Mouse (Mus musculus): ENCODE data around the gene Sac3d1.
"Not testable (repeated sequence)": the region's sequence is repeated elsewhere in the genome, so short reads cannot be mapped to it uniquely, and the experiment has no call there.

Gene Sac3d1

DNA sequence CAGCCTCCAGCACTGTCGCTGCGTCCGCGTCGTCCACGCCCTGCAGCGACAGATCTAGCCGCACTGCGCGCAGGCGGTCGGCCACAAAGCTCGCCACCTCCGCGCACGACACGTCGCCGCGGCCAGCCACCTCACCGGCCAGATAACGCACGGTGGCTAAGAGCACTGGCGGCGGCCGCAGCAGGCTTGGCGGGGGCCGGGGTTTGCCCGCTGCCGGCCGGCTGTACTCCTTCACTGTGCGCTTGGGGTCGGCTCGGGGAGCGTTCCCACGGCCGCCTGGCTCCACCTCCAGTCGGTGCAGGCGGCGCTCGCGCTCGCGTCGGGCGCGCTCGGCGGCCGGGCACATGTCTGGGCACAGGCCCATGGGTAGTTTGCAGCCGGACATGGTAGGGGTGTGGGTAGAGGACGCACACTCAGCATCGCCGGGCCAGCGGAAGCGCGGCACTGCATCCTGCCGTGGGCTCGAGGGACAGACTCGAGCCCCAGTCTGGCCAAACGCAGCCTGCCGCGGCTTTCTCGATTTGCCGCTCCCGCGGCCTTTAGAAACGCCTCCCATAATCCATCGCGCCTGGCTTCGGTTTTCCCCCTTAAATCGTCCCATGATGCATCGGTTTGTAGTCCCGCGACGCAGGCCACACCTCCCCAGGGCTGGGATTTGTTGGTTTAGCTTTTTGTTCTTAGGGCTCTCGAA is at the start of gene Sac3d1:
Gene Sac3d1 (minus strand): TSS at position 665 of the 691 bp plus-strand sequence.
- DNase-seq (ENCODE audit: low spot score) = peak; percentile 98

DNA sequence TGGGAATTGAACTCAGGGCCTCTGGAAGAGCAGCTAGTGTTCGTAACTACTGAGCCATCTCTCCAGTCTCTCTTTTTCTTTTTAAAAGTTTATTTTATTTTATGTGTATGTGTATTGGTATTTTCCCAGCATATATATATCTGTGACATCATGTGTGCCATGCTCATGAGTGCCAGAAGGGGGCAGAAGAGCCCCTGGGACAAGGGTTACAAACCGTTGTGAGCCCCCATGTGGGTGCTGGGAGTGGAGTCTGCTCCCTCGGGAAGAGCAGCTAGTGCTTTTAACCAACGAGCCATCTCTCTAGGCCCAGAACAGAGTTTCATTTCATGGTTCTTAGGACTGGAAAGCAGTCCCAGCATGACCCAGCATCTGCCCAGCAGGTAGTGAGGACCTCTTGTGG is 48.3 kb upstream of the Sac3d1 start:
- no peak for DNase-seq (ENCODE audit: low spot score)

DNA sequence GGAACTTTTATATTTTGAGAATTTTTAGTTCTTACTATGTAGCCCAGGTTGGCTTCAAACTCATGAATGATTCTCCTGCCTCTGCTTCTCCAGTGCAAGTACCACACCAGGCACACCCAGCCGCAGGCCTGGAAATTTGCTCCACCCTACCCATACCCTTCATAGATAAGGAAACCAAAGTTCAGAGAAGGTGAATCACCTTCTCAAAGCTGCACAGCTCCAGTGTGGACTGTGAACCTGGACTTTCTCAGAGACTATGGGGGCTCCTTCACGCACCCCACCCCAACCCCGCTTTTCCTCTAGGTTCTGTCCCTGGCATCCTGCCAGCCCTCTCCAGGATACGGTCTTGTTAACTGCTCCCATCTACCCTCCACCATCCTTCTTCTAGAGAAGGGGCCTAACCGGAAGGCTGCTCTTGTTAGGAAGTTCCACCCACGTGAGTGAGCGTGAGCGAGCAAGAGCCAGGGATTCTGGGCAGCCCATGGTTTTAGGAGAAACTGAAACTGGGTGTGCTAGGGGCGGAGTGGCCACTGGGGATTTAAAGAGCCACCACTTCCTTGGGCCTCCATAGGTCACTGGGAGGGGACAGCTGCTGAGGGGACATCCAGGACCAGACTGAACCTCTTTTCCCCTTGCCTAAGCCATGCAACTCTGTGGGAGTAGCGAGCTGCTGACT is 45.6 kb upstream of the Sac3d1 start:
- no peak for DNase-seq (ENCODE audit: low spot score)

DNA sequence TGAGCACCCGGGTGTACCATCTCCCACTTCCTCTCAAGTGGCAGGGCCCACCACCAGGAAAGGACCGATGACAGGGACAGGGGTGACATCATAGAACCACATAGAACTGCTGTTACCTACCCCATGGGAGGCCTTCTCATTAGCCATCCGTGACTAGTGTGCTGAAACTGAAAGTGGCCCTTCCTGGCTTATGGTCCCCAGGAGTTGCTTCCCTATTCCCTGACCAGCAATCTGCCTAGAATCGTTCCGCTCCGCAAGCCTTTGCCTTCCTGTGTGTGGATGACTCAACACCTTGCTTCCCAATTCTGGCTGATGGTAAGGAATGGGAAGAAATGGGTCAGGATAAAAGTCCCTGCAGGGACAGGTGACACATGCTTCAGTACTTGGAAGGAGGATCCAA is 38.8 kb upstream of the Sac3d1 start:
- no peak for DNase-seq (ENCODE audit: low spot score)

DNA sequence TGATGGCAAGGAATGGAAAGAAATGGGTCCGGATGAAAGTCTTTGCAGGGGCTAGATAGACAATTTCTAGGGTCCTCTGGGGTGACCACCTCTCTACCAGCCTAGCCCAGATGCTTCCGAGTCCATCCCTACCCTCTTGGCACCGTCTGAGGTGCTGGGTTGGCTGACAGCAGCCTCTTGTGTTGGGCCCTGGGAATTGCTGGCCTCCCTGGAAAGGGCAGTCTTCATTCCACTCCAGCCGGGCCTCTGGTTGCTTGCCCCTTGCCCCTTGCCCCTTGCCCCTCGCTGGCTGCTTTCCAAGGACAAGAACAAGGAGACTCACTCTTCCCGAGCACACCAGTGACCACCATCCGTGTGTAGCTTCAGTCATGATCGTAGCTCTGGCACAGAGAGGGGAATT is 37.9 kb upstream of the Sac3d1 start:
- no peak for DNase-seq (ENCODE audit: low spot score)

DNA sequence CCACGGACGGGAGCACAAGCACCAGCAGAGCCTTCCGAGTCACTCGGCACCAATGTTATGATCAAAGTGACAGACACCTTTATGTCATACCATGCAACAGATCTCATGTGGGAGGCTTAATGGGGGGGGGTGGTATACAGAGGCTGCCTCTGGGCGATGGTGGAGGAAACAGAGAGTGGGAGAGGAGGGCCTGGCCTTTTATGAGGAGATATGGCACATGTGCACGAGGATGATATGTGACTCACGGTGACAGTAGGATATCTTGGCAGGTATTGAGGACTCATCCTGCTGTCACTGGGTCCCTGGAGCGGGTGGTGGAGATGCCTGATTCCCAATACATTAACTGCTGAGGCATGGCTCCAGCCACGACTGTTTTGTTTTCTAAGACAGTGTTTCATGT is 36.7 kb upstream of the Sac3d1 start:
- no peak for DNase-seq (ENCODE audit: low spot score)

DNA sequence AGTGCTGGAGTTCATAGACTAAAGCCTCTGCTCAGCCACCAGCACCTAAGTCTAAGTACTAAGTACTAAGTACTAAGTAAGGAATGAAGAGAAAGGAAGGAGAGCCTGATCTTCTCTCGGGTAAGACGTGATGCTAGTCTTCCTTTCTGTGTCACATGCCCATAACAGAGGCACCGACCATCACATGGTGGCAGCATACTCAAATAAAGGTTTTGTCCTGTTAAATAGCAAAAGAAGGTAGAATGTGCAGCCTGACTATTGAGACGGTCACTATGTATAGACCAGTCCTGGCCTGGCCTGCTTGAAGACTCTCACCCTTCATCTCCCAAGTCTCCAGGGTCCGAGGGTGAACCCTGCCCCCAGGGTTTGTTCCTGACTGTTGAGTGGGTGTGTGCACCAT is 26.4 kb upstream of the Sac3d1 start:
- no peak for DNase-seq (ENCODE audit: low spot score)

DNA sequence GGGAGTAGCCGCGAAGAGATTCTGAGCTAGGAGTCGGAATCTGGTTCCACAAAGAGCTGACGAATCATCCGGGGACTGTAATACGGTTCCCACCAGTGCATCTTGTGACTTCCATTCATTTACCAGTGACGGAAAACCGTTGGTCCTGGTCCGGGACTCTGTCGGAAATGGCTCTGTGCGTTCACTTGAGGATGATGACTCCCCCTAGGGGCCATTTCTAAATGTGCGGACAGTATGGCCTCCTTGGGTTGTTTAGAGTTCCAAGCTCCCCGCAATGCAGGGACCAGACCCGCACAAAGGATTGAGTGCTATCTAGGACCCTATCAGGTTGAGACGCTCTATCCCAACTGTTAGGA is 22.9 kb upstream of the Sac3d1 start, which contains the start of gene Arl2:
Gene Arl2 (minus strand): TSS at position 155 of the 356 bp plus-strand sequence.
- peak; percentile 97 for DNase-seq (ENCODE audit: low spot score)

DNA sequence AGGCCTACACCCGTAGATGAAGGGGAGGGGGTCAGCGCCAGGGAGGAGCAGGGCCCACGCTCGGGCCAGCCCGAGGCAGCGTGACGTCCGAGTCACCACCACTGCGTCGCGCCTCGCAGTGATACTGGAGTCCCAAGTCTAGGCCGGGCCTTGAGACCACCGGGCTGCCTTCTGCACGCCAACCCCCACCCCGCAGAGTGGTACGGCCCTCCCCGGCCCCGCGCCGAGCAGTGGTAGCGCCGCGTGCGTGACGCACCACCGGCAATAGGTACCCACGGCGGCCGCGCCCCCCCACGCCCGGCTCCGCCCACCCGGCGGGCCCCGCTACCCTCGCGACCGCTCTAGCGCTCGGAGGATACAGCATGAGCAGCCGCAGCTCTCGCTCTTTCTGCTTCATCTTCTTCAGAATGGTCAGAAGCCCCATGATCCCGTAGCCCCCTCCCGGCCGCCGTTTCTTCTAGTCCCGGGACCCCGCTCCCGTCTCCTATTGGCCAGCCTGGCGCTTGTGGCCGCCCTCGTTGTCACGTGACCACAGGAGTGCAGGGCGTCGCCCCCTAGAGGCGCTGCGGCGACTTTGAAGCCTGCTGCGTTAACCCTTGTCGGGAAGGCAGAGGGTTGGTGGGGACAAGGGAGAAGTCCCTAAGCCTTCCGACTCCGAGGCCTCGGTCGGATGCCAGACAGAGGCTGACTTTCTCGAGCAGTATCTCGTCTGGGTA is 22.4 kb upstream of the Sac3d1 start, which contains the start of gene Batf2:
Gene Batf2 (plus strand): TSS at position 306 of the 716 bp plus-strand sequence.
- peak; percentile 98 for DNase-seq (ENCODE audit: low spot score)

DNA sequence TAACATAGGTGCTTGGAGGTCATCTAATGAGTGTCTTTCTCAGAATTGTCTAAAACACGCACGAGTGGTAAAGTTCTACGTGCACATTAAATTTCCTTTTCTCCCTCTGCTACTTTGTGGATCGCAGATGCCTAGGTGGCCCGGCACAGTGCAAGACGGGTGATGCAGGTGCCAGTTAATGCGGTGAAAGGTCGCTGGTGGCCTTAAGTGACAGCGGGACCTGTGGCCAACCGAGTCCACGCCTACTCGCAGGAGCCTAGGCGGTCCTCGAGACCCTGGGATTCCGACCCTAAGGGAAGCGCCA is 21.9 kb upstream of the Sac3d1 start:
- DNase-seq (ENCODE audit: low spot score) = no peak

DNA sequence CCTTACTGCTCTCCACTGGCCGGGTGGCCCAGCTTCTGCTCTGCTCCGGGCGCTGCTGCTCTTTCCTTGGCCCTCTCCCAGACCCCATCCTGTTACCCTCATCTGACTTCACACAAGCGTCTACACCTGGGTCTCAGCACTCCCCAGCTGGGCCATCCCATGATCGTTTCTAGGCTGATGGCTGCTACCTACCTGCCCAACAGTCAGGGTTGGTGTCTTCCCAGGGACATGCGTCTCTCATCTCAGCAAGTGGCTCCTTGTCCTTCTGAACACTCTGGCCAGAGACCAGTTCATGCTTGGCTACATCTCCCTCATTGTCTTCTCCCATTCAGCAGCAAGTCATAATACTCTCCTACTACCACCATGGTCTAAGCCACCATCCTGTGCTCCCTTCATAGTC is 21.3 kb upstream of the Sac3d1 start:
- no peak for DNase-seq (ENCODE audit: low spot score)

DNA sequence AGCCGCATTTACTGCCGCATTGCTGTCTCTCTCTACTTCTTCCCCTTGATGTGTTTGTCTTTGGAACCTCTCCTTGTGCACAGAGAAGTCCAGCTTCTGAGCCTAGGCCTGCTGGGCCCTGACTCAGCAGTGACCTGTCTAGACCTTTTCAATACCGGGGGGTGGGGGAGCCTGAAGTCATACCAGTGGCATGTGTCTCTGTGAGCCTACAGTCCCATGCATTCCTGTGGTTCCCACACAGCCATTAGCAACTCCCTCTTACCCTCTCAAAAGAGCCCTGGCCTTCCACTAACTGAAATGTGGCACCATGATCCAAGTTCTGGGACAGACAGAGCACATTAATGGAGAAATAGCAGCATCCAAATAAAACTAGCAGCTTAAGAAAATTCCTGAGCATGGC is 17.9 kb upstream of the Sac3d1 start:
- no peak for DNase-seq (ENCODE audit: low spot score)

DNA sequence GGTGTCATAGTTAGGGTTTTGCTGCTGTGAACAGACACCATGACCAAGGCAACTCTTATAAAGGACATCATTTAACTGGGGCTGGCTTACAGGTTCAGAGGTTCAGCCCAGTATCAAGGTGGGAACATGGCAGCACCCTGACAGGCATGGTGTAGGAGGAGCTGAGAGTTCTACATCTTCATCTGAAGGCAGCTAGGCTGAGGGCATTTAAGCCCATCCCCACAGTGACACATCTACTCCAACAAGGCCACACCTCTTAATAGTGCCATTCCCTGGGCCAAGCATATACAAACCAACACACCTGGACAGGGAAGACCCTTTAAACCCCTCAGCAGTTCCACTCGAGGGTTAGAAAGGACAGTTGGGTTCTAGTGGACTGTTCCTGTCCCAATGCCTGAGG is 14.7 kb upstream of the Sac3d1 start:
- DNase-seq (ENCODE audit: low spot score) = not testable (repeated sequence)

DNA sequence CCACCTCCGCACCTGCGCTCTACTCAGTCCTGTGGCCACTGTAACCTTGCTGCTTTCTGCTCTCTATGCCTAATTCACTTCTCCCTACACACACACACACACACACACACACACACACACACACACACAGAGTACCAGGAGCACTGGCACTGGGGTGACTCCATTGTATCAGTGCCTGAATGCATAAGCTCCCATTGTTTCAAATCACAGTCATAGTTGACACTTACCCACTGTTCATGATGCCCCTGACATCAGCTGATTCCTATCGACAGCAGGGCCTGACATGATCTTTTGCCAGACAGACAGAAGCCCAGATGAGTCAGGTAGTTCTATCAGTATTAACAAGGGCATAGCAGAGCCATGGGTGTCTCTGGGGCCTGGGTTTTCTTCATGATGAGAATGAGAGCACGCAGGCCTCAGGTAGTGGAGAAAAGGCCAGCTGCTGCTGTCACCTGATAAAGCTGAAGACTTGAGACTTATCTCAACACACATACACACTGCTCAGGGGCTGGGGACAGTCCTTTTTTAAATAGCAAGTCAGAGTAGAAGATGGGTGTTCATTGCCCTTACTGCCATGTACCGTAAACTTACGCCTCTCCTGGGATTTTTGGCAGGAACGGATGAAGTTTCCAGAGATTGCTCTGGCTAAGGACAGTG is 13.8 kb upstream of the Sac3d1 start:
- DNase-seq (ENCODE audit: low spot score) = no peak

DNA sequence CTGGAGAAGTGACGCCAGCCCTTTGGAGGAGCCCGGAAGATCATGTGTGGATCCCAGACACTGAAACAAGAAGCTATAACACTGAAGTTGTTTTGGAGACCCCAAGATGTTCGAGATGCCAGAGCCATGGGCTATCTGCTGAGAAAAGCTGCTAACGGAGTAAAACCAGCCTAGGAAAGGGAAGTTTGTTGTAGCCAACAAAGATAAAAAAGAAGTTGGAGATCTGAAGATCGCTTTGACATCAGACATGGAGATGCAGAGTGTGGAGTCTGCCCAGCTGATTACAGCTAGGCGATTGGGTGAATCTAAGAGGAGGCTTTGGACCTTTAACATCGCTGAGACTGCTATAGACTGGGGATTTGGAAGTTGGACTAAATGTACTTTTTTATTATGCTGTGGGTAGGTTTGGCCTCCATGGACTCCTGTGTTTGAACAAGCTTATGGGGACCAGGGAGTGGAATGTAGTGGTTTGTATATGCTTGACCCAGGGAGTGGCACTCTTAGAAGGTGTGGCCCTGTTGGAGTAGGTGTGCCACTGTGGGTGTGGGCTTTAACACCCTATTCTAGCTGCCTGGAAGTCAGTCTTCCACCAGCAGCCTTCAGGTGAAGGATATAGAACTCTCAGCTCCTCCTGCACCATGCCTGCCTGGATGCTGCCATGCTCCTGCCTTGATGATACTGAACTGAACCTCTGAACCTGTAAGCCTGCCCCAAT is 12.1 kb upstream of the Sac3d1 start:
- DNase-seq (ENCODE audit: low spot score) = not testable (repeated sequence)

DNA sequence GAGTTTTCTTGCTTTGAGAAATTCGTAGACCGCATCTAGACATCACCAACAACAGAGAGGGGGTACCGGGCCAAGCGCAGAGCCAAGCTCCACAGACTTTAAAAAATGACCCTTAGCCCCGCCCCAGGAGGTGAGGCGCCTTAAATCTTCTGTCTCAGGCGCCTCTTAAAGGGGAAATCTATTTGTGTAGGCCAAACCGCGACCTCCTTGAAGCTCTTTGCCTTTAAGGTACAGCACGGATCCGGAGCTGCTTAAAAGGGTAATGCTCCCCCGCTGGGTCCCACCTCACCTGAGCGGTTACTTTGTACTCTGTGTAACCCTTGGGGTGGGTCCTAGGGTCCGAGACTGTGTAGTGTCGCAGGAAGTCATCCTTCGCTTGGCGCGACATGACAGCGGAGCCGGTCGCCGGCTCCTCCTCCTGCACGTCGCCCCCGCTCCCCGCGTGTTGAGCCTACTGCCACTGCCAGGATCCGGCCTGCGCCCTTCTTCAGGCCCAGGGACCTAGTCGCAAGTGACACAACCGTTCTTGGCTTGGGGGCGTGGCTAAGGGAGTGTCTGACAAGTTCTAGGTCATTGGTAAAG is 9.4 kb upstream of the Sac3d1 start, which contains the start of gene Snx15:
Gene Snx15 (minus strand): TSS at position 545 of the 582 bp plus-strand sequence.
- DNase-seq (ENCODE audit: low spot score) = peak; percentile 96

DNA sequence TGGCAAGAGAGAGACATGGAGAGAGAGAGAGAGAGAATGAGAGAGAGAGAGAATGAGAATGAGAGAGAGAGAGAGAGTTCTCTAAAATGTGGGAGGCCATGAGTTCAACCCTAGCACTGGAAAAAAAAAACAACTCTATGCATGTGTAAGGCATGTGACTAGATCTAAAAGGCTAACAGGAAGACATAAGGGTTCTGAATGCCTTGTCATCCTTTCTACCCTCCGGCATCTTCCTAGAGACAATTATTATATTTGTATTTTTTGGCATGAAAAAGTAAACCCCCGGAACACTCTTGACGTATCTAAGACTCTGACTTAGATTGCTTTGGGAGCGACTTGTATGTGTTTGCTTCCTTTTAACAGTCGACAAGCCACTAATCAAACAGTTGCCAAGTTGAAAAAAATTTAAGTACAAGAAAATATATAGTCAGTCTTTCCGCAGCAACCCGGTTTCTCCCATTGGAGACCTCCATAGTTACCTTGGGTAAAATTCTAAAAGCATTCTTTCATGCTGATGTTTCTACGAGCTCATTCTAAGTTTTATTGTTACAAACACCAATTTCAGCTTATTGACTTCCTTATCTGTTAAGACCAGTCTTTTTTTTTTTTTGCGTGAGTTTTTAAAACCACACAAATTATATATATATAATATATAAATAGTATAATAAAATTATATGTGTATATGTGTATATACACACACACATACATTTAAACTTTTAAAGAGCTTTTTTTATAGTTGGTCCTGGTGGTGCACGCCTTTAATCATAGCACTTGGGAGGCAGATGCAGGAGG is 8.5 kb upstream of the Sac3d1 start:
- no peak for DNase-seq (ENCODE audit: low spot score)

DNA sequence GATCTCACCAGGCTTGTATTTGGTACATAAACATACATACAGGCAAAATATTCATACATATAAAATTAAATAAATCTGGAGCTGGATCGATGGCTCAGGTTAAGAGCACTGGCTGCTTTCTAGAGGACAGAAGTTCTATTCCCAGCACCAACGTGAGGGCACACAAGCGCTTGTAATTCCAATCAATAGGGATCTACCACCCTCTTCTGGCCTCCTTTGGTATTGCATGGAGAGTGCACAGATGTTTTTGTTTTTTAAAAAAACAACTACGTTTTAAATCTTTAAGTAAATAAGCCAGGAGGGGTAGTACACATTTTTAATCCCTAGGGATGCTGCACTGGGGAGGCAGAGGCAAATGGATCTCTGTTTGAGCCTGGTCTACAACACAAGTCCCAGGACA is 7.8 kb upstream of the Sac3d1 start:
- DNase-seq (ENCODE audit: low spot score) = peak; percentile 84

DNA sequence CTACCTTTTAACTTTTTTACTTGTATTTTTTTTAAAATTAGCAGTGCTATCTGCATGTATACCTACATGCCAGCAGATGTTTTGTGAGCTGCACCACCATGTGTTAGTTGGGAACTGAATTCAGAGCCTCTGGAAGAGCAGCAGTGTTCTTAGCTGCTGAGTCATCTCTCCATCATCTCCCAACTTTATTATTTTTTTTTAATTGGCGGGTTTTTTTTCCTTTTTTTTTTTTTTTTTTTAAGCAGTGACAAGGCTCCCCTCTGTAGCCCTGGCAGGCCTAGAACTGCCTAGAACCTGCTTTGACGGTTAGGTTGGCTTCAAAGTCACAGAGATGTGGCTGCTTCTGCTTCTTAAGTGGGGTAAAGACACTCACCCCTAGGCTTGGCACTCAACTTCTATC is 6.4 kb upstream of the Sac3d1 start:
- DNase-seq (ENCODE audit: low spot score) = no peak

DNA sequence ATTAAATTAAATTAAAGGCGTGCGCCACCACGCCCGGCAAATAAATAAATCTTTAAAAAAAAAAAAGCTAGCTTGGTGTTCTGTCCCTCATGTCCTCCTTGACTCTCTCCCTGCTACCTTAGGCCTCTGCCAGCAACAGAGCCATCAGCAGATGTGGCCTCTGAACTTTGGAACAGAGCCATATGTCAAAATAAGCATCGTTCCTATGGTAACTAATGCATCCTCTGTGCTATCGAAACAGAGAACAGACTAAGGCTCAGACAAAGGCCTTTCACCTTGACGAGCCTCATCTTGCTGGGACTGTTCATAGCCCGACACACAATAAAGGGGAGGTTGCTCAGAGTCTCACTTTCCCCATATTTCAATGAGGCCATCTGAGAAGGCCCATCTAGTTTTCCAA is 4.9 kb upstream of the Sac3d1 start:
- peak; percentile 74 for DNase-seq (ENCODE audit: low spot score)

DNA sequence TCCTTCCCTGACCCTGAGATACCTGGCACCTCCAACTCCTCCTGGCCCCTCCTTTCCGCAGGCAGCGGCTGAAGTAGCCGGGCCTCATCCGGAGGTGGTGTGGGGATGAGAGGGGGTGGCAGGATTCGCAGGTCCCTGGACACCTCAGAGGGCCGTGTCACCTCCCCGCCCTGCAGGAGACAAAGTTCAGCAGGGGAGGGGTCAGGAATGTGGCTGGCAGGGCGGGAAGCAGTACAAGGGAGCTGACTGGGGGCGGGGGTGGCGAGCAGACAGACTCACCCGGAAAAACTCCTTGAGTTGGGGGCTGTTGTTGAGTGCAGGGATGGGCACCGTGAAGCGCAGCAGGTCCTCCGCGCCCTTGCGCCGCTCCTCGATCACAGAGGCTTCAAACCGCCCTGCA is 3.3 kb upstream of the Sac3d1 start:
- DNase-seq (ENCODE audit: low spot score) = no peak
